Mouse (Mus musculus): ENCODE measurements around the gene Tmem97.

DNA sequence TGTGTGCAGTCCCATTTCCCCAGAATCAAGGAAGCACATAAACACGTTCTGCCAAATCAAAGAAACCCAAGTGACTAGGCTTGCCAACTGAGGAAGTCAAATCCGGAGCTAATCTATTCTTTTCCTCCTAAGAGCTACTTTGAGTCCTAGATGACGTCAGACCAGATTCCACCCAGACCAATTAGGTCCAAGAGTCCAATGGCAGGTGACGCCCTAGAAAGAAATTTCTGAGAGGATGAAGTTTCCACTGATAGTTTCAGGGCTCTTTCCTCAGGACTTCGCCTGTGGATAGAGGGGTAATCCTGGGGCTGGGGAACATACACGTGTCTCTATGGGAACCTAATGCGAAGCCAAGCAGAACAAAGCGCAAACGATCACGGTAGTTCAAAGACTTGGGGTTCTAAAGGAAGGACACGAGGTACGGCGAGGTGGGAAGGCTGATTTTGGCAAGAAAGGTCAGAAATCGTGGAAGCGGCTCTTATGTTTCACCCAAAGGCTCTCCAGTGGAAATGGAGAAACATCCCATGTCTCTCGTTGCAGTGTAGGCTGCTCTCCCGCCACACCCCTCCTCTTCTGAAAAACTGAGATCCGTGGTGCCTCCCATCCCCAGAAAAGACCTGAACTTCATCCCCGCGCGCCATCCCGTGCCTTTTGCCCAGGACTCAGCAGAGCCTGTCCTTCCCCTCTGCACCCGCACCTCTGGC lies 15.0 kb downstream of the Tmem97 start:
- TF ChIP-seq POLR2A (IDR thresholded peaks at IDR 0.05; ENCODE audit: borderline replicate concordance, low read depth, low read length), result no peak
- TF ChIP-seq CTCF (IDR thresholded peaks at IDR 0.05; ENCODE audit: low read depth, low read length), result no peak

All from bone marrow macrophage, adult 2 months (primary cell).